Mouse (Mus musculus): ENCODE results near the gene Eps8.

The Eps8 gene

DNA sequence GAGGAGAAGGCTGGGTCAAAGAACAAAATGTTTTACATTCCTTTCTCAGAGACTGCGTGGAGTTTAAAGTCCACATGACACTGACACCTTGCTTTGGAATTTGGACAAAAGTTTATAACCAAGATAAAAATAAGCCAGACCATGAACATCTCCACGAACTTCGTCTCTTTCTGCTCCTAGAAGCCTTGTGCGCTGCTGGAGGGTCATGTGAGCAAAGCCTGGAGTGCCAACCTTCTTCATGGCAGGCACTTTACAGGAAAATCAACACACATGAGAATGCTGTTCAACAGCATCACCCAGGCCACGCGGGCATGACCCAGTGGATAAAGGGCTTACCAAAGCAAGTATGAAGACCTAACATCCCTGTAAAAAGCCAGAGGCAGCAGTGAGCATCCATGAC, 85.6 kb downstream of the Eps8 start:
- DNase-seq (ENCODE audit: low spot score) = no peak

DNA sequence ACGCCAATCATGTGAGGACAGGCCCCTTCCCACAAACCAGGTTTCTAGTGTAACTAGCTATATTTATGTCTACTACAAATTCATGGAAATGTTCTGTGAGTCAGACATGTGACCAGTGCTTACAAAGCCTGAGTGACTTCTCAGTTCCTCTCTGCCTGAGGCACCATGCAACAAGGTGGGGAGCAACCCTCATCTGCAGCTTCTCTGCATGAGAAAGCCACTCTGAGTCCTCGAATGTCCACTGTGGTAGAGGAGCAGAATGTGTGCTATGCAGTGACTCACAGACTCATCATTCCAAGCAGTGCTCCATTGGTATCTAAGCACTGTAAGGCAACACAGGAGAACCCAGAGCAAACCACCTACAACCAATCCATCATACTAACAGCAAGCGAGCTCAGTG, 88.8 kb downstream of the Eps8 start:
- DNase-seq (ENCODE audit: low spot score) = no peak

DNA sequence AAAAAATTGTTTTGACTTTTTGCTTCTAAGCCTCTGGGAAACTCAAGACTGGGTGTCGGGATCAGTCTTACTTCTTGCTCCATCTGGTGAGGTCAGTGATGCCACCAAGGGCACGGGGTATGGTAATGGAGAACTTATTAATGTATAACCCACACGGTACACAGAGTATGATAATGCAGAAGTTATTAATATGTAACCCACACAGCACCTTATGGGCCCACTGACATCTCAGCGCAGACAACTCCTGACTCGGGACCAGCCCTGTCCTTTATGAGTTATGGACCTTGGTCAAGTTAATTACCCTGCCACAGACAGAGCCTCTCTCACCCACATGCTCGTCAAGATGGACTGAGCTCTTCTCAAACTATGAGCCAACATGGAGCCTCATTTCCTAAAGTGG, 89.2 kb downstream of the Eps8 start:
- DNase-seq (ENCODE audit: low spot score) = no peak

DNA sequence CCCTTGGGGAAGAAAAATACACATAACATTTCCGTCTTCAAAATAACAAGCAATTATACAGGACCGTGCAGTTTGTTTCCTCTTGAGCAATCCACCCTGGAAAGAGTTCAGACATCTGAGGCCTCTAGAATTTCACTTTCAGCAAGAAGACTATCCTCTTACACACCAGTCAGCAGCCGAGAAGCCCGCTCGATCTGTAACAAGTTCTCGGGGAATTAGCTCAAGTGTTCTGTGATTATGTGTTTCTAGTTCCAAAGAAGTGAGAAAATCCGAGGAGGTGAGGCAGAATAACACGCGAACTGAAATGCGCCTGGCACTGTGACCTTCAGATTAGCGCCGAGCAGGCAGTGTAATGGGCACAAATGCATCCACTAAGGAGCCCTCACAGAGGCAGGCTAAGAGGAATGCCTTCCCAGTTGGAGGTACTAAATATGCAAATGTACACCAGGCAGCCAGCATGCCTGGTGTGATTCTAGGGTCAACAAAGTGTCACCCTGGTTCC, 94.3 kb downstream of the Eps8 start:
- no peak for DNase-seq (ENCODE audit: low spot score)

DNA sequence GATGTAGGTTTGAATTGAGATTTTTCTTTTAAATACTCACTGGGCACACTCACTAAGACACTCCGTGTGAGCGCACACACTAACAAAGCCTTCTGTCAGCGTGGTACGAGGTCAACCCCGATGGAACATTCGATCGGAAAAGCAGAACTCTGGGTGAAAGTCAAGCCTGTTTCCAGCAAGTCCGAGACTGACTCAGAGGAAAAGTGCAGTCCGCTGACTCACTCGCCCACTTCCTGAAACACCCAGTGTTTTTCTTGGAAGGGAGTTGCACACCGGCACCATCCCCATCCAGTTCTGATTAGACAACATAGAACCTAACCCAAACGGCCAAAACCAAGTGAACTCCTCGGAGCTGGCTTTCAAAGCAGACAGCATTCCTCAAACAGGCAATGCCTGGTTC, 95.8 kb downstream of the Eps8 start:
- DNase-seq (ENCODE audit: low spot score) = peak; percentile 49

DNA sequence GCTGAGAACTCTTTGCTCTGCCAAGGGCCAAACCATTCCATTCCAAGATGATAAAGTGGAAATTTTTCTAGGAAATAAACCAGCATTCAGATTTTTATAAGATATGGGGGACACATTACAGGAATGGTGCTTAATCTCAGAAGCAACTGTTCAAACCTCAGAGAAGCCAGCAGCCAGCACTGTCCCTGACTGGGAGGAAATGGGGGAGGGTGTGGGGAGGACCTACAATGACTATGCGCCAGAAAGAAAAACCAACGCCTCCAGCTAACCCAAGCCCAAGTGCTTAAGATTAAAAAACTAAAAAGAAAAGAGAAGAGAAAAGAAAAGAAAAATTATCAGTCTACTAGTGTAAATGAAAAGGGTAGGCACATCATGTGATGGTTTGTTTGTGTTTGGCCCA, 97.0 kb downstream of the Eps8 start:
- no peak for DNase-seq (ENCODE audit: low spot score)

DNA sequence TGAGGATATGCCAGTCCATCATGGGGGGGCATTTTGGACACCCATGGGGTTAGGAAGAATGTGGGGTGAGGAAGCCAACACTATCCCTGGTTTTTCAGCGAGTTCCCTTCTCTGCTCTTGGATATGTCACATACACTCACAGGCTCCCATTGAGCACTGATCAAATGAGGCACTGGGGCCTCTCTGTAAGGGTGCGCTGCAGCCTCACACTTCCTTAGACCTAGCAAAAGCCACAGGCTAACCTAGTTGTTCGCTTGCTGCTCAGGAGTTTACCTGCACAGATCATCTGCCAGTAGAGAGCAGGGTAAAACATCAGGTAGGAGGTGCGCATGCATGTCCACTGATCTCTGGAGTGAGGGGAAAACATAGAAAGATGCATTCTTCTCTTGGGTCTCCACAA, 97.5 kb downstream of the Eps8 start:
- no peak for DNase-seq (ENCODE audit: low spot score)

DNA sequence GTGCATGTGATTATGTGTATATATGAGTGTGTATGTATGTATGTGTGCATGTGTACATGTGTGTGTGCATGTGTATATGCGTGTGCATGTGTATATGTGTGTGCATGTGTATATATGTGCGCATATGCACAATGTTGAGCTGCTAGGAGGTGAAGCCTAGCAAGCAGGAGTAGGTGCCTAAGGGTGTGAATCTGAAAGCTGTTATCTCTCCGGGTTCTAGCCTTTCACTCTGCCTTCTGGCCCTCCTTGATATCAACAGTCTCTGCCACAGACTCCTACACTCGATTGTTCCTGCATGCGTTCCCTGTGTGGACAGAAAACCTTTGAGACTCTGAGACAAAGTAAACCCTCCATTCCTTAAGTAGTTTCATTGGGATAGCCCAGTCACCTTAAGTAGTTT, 98.0 kb downstream of the Eps8 start:
- DNase-seq (ENCODE audit: low spot score) = no peak

DNA sequence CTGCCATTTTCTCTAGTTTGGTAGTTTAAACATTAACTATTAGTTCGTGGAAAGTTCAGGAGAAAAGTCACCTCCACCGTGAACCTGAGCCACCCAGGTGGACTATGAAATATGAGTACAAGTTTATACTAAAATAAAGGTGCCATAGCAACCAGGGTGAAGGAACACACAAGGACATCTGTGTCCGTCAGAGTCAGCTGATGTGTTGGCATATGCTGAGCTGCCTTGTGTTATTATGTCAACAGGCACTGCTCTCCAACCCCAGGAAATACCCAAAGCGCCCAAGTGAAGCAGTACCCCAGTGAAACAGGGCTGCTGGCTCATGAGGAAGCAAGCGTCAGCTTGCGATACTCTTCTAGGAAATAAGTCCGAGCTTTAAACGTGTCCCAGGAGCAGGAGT, 104.5 kb downstream of the Eps8 start:
- no peak for DNase-seq (ENCODE audit: low spot score)

DNA sequence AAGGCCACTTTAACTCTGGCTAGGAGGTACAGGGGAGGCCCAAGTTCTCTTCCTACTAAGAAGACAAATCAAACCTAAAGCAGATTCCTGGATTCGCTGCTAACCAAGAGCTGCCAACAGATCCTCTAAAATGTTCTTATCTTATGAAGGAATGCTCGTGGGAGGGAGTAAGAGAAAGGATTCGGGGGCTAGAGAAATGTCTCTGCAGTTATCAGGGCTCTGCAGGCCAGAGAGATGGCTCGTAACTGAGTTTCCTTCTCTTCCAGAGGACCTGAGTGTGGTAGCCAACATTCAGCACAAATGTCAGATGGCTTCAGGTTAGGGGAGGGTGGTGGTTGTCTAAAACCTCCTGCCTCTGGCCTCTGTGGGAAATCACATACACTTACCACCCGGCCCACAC, 106.1 kb downstream of the Eps8 start:
- DNase-seq (ENCODE audit: low spot score) = no peak

DNA sequence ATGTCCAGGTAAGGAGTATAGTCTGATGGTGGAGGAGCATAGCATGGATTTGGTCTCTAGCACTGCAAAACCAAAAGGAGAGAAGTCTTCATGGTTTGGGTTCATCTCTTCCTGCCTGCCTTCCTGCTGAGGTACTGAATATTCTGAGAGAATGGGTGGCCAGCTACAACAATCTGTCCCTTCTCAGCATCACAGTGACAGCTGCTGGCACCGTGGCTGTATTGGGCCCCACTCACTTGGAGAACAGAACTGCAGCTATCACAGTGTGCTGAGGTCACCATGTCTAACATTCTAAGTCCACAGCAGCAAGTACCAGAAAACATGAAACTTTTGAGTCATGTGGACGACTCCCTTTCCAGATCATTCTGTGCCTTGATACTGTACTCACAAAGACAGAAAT, 107.1 kb downstream of the Eps8 start:
- no peak for DNase-seq (ENCODE audit: low spot score)

DNA sequence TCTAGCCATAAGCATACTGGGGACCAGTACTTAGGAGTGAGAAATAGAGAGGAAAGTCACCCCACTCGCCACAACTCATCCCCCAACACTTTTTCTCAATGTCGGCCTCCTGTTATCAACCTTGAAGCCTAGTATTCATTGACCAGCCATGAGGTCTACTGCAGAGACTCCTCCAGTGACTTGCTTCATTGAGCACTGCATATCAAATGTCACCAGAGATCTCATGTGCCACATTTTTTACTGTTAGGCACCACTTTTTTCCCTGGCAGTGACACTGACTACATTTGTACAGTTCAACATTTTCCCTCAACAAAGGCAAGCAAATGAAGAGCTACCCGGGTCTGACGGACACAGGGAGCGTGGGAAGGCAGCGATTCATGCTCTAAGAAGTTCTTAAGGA, 108.6 kb downstream of the Eps8 start:
- no peak for DNase-seq (ENCODE audit: low spot score)

DNA sequence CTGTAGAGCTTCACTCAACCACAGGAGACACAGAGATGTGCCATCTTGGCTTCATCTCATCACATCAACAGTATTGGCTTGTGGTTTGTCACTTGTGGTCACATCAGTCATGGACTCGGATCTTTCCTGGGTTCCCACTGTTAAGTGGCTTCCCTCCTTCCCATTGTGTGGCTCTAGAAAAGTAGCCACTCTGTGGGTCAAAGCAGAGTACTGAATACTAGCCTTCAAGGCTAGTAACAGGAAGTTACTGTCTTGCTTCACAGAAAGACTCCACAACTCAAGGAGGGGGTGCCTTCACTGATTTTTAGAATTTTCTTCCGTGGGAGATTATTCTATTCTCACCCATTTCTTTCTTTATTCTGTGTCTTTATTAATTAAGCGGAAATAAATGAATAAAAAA, 109.3 kb downstream of the Eps8 start:
- DNase-seq (ENCODE audit: low spot score) = no peak

DNA sequence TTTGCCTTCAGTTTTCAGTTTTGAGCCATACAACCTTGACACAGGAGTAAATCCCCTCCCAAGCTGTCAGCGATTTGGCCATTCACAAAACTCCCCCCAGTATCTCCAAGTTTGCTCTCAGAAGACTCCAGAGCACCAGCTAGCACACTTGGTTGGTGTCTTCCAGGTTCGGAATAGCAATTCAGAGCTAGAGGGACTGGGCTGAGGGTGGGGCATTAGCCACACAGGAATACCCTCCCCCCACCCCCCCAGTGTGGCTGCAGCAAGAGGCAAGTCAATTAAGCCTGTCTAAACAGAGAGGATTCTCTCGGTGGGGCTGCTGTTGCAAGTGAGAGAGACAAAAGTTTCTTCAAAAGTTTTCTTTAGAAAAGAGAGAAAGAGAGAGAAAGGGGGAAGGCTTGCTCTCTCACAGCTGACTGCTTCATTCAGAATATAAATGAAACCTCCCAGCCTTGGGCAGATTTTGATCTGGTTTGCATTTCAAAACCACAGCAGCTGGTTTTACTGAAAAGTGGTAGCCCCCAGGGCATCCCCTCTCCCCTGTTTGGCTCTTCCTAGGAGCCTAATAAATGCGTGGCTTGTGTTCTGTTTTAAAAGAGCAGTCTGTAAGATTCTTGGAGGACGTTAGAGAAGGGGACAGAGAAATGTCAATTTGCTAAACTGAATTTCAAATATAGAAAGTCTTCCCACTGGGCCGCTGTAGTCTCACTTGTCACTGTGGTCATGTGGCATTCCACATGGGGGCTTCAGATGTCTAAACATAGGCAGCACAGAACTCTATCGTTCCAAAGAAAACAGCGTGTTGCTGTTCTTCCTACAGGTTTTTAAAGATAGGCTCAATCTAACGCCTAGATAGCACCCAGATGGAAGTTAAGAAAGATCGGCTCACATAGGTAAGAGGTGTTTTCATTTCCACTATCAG, 112.2 kb downstream of the Eps8 start:
- no peak for DNase-seq (ENCODE audit: low spot score)

DNA sequence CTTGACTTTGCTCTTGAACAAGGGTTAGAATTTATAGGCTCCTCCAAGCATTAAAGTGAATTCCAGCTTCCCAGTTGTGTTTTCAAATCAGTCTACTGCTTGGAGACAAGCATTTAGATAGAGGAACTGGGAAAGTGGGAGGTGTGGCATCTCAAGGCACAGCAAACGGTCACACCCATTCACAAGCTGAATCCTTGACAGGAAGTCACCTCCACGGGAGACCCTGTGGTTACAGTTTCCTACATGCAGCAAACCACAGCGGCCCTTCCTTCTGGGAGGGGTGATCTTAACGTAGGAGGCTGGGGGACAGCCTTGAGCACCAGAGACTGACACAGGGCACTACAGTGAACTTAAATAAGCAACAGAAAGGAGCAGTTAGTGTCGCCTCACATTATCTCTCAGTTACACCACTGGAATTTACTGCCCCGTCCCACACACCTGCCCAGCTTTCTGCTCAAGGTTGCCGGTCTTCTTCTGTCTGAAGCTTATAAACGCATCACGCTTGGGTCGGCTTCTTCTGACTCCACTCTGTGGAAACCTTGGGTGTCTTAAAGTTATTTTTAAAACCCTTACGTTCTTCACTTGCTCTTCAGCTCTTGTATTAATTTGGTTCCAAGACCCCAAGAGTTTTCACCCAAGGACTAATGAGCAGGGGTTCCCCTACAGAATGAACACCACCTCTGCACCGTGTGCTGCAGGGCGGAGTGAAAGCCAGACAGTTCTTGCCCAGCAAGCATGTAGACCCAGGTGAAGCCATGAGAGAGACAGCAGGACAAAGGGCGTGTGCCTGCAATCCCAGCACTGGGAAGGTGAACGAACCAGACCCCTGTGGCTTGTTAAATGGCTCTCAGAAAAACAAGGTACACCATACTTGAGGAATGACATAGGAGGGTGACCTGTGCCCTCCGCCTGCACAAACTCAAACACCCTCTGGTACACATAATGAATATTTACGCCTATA, 113.2 kb downstream of the Eps8 start:
- no peak for DNase-seq (ENCODE audit: low spot score)

DNA sequence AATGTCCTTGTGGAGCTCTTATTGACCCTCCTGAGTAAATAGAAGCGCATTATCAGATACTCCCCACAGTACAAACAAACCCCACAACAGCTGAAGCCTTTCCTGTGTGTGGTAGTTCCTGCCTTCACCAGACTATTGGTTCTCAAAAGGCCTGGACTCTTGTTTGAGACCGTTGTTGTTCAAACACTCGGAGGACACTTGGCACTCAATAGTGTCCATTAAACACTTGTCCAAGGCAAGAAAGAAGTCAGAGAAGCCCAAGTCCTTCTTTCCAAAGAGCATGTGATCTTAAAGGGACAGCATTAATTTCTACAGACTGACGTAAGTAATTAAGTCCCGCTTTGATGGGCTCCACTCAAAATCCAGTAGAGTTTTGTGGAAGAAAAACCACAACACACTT, 113.9 kb downstream of the Eps8 start:
- DNase-seq (ENCODE audit: low spot score) = no peak

DNA sequence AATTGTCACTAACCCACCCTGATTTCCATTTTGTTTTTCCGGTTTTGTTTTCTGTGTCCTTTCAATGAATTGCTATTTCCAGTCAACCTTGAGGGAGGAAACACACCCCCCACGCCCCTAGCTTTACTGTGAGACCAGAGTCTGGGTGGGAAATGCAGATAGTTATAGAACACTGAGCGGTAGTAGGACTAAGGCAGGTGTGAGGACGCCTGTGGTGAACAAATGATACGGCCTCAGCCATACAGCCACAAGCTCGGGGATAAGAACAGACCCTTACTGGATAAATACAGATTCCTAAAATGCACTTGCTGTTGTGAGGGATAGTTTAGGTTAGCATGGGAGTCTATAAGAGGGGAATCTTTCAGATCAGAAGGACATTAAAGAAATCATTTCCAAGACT, 114.3 kb downstream of the Eps8 start:
- DNase-seq (ENCODE audit: low spot score) = no peak

DNA sequence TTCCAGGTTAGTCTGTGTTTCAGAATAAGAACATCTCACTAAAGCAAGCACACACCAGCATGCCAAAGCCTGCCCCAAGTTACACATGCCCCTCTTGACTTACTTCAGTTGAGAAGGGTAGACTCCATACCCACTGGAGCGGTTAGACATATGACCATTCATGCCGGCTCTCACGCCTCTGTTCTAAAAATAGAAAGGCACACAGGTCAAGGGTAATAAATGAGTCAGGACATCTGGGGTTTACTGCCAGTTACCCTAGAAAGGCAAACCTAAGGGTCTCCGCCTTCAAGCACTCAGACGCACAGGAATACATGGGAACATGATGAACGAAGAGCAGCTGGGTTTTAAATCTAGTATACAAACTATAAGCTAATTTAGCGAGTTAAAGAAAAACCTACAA, 115.5 kb downstream of the Eps8 start:
- no peak for DNase-seq (ENCODE audit: low spot score)

DNA sequence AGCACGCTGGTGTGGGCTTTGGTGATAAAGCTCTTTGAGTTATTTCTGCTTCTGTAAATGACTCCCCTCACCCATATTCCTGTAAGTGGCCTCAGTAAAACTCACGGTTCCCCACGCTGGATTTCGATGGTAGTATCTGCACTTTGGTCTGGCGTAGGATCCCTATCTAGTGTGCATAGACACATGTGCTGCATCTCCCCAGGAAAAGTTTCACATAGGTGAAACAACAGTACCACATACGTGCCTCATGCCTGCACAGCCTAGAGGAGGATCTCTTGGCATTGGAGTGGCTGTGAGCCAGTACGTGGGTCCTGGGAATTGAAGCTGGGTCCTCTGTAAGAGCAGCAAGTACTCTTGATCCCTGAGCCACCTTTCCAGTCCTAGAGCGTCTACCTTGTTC, 121.9 kb downstream of the Eps8 start:
- DNase-seq (ENCODE audit: low spot score) = no peak

DNA sequence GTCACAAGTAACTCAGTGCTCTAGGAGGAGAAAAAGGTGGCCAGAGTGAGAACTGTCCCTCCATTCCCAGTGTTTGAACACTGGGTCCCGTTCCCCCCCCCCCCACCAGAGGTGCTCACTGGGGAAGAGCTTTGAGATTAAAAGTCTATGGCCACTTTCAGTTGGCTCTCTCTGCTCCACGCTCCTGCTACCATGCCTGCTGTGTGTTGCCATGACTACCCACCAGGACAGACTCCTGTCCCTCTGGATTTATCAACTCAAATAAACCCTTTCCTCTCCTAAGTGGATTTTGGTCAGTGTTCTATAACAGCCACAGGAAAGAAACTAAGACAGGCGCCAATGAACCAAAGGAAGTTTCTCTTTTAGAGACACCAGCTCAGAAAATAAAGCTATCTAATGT, 128.9 kb downstream of the Eps8 start:
- DNase-seq (ENCODE audit: low spot score) = no peak

DNA sequence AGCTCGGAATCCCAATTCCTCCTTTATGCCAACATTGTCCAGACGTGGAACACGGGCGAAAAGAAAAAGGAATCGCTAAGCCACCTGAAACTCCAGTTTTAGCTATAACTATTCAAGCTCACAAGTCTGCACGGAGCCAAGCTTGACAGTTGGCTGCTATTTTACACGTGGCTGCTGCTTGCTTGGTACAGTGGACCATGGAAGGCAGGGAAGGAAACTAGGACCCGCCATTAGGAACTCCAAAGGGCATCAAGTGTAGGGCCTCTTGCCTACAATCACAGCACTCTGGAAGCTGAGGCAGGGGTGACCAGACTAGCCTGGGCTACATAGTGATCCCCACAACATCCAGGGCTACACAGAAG, 134.4 kb downstream of the Eps8 start:
- DNase-seq (ENCODE audit: low spot score) = no peak

DNA sequence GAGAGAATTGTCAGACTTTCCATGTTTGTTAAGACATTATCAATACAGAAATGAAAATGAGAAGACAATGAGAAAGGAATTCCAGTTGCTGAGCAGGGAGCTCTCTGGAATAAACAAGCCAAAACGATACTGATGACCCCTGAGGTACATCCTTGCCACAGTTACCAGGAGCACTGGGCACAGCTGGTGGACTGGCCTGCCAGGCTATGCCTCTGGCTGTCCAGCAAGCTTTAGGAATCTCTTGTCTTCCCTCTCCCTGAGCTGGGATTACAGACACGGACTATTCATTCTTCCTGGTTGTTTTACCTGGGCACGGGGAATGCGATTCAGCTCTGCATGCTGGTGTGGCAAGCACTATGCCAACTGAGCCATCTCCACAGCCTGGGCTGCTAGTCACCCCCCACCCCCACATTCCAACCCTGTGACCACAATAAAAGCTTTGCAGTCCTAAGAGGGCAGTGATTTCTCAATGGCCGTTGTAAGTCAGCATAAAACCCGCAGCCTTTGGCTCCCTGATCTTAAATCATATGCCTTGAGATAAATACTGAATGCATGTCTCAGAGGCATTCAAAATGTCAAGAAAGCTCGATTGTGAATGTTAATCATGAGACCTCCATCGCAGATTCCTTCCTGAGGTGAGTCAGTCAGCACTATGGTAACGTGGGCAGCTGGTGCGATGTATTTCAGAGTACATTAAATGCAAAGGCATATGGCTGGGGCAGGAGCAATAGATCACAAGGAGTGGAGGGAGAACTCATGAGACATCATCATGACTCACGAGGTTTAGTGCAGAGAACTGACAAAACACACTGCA, 134.9 kb downstream of the Eps8 start:
- no peak for DNase-seq (ENCODE audit: low spot score)

All from ovary, postnatal 36 days (tissue).